Mouse (Mus musculus) kidney, adult 8-10 months (tissue): ENCODE results near the gene Scfd2.

ENCODE experiments used
- DNase-seq, 2 experiments: peaks; one replicate each; pipeline ENCODE4 v3.0.0; 2022

Gene Scfd2

GRCm38 (mm10) chr5:74164547-74164946, 367.0 kb downstream of the Scfd2 start:
- DNase-seq, result no peak

- peak; percentile 39 to 43 for DNase-seq
Measured at GRCm38 (mm10) chr5:74163141-74163540, 368.4 kb downstream of the Scfd2 start.

- DNase-seq, result no peak
Measured at GRCm38 (mm10) chr5:74162013-74162412, 369.5 kb downstream of the Scfd2 start.

- DNase-seq, result peak; percentile 25 to 42
Measured at GRCm38 (mm10) chr5:74161297-74161926, 370.1 kb downstream of the Scfd2 start.

- no peak for DNase-seq
Measured at GRCm38 (mm10) chr5:74160349-74160748, 371.2 kb downstream of the Scfd2 start.

GRCm38 (mm10) chr5:74159906-74160305, 371.7 kb downstream of the Scfd2 start:
- DNase-seq, result no peak

- no peak for DNase-seq
Measured at GRCm38 (mm10) chr5:74158929-74159632, 372.5 kb downstream of the Scfd2 start.

- DNase-seq, result no peak
Measured at GRCm38 (mm10) chr5:74155860-74156351, 375.7 kb downstream of the Scfd2 start.
